ENCODE assay signal across 16 mouse cellular contexts in the genomic region with DNA sequence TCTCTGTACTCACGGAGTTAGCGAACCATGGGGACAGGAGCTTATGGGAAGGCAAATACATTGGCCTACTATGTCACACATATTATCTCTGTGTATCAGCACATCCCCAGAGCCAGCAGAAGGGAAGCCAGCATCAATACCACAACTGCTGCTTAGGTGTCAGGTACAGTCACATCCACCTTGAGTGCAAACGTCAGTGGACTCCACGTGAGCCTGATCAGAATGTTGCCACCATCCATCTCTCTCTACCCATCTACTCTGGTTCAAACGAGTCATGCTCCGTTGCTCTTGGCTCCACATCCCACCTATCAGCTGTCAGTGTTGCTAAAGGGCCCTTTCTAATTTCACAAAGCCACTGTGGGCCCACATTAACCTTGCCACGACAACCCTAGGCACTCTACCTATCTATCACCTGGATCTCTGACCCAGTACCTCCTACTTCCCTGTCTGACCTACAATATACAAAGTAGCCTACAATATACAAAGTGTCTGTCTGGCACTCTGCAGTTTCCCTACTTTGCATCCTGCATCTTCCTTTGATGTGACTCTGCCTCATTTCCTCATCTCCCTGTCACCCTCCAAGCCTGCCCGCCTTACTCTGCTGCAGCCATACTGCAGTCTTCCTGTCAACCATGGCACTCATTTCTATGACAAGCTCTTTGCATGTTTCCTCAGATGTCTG.
DNase-seq lines count a peak whose midpoint lies in the region; ATAC-seq and TF ChIP-seq lines count a peak whose summit lies in the region.
"Had no signal": no experiment of that assay in that cellular context is flagged by ENCODE, and none has a peak within 500 bp of the region (broad histone marks: within the 10 kb centered on the region; RNA-seq: fewer than 3 reads in every experiment).

No protein-coding gene starts in this region.

- H3K9ac ChIP-seq in MEL (ENCODE audit: control insufficient read depth, low read depth, low read length, poor library complexity, severe bottlenecking), result no peak overlapping the region
- H3K9ac ChIP-seq in liver, postnatal 0 days (replicated peaks), result no peak overlapping the region
- H3K9ac ChIP-seq: forebrain, embryonic 12.5 days; hindbrain, embryonic 15.5 days; stomach, embryonic 15.5 days had no signal

- no peaks in the 10 kb centered on the region for H3K9me3 ChIP-seq in MEL (replicated peaks; ENCODE audit: insufficient read depth, low read length)
- peaks cover 8% of the 10 kb centered on the region for H3K9me3 ChIP-seq in liver, postnatal 0 days (ENCODE audit: low read length)
- H3K9me3 ChIP-seq: forebrain, embryonic 12.5 days; heart, embryonic 10.5 days; hindbrain, embryonic 15.5 days; limb, embryonic 10.5 days; midbrain, embryonic 10.5 days; stomach, embryonic 15.5 days had no signal

- TF ChIP-seq CTCF in layer of hippocampus, adult 2 months (conservative IDR thresholded peaks at IDR 0.05), result no peak
- TF ChIP-seq CTCF in spleen, adult 2 months (IDR thresholded peaks at IDR 0.05; ENCODE audit: extremely low read depth, insufficient read depth, insufficient read length, insufficient replicate concordance), result no peak
- TF ChIP-seq CTCF in MEL (IDR thresholded peaks at IDR 0.05 in 2 of 3, conservative IDR thresholded peaks at IDR 0.05 in 1 of 3; ENCODE audit: control insufficient read depth in 1 of 3, insufficient read depth in 1 of 3, low read depth in 2 of 3, low read length in 3 of 3, poor library complexity in 1 of 3, severe bottlenecking in 1 of 3), result no peak
- no peak for TF ChIP-seq CTCF in small intestine, adult 2 months (IDR thresholded peaks at IDR 0.05; ENCODE audit: extremely low read depth, insufficient read length, insufficient replicate concordance, low read depth, low read length)
- no peak for TF ChIP-seq CTCF in liver, postnatal 0 days (IDR thresholded peaks at IDR 0.05; ENCODE audit: low read depth)

- no peaks in the 10 kb centered on the region for H3K36me3 ChIP-seq in spleen, adult 2 months (ENCODE audit: control insufficient read depth, insufficient read depth, low read length)
- peaks cover 0 to 25% of the 10 kb centered on the region in 2 experiments; a peak in 2 of 4 replicates for H3K36me3 ChIP-seq in MEL (ENCODE audit: control insufficient read depth in 1 of 2, insufficient read depth in 2 of 2, low read length in 2 of 2)
- no peaks in the 10 kb centered on the region for H3K36me3 ChIP-seq in small intestine, adult 2 months (ENCODE audit: control insufficient read depth, insufficient read depth, low read length)
- no peaks in the 10 kb centered on the region for H3K36me3 ChIP-seq in liver, postnatal 0 days (replicated peaks; ENCODE audit: insufficient read depth, low read length)
- H3K36me3 ChIP-seq: forebrain, embryonic 12.5 days; heart, embryonic 10.5 days; hindbrain, embryonic 15.5 days; limb, embryonic 10.5 days; midbrain, embryonic 10.5 days; stomach, embryonic 15.5 days had no signal

- peak overlapping the region; percentile 57; the same call in 1 of the 2 replicates for H3K27ac ChIP-seq in layer of hippocampus, adult 2 months
- peak overlapping the region; percentile 20; the same call in 1 of the 2 replicates for H3K27ac ChIP-seq in spleen, adult 2 months (ENCODE audit: insufficient read depth, low read length)
- no peak overlapping the region for H3K27ac ChIP-seq in MEL (ENCODE audit: control insufficient read depth, low read depth, low read length)
- H3K27ac ChIP-seq in small intestine, adult 2 months (ENCODE audit: insufficient read depth, low read depth, low read length), result peak overlapping the region; percentile 65
- H3K27ac ChIP-seq in liver, postnatal 0 days (ENCODE audit: low read depth), result no peak overlapping the region
- H3K27ac ChIP-seq: forebrain, embryonic 12.5 days; heart, embryonic 10.5 days; hindbrain, embryonic 15.5 days; limb, embryonic 10.5 days; midbrain, embryonic 10.5 days; stomach, embryonic 15.5 days had no signal

- TF ChIP-seq EP300 in MEL (IDR thresholded peaks at IDR 0.05; ENCODE audit: low read depth in 1 of 2, low read length in 2 of 2), result no peak
- no peak for TF ChIP-seq EP300 in liver, postnatal 0 days (IDR thresholded peaks at IDR 0.05; ENCODE audit: low read depth)

- DNase-seq in layer of hippocampus, adult 2 months (ENCODE audit: low spot score in 2 of 2), result no peak
- no peak for DNase-seq in layer of hippocampus, postnatal 25 days (ENCODE audit: extremely low spot score in 1 of 2, low spot score in 1 of 2)
- DNase-seq in spleen, adult 2 months (ENCODE audit: low read depth in 1 of 2, low spot score in 2 of 2), result no peak
- DNase-seq in spleen, adult 12 weeks (ENCODE audit: low spot score), result no peak
- DNase-seq in MEL (ENCODE audit: low read depth, low spot score), result no peak
- no peak for DNase-seq in liver, postnatal 0 days
- DNase-seq: gastrocnemius, postnatal 36 days had no signal

- peaks cover 6% of the 10 kb centered on the region for H3K4me1 ChIP-seq in spleen, adult 2 months (ENCODE audit: control insufficient read depth, insufficient read depth, insufficient read length)
- H3K4me1 ChIP-seq in MEL (ENCODE audit: control insufficient read depth in 1 of 2, insufficient read depth in 2 of 2, low read length in 2 of 2), result peaks cover 9 to 32% of the 10 kb centered on the region in 2 experiments
- peaks cover 17% of the 10 kb centered on the region for H3K4me1 ChIP-seq in small intestine, adult 2 months (ENCODE audit: control insufficient read depth, insufficient read depth, insufficient read length, low read length)
- H3K4me1 ChIP-seq in liver, postnatal 0 days (ENCODE audit: insufficient read depth), result 0 out of 2 replicates have a peak, but pooled peaks cover 2% of the 10 kb centered on the region
- H3K4me1 ChIP-seq: stomach, embryonic 15.5 days had no signal

- H3K27me3 ChIP-seq in spleen, adult 2 months (ENCODE audit: control insufficient read depth, insufficient read depth, low read length), result no peaks in the 10 kb centered on the region
- no peaks in the 10 kb centered on the region for H3K27me3 ChIP-seq in MEL (ENCODE audit: control insufficient read depth in 1 of 2, insufficient read depth in 2 of 2, low read length in 2 of 2)
- H3K27me3 ChIP-seq in small intestine, adult 2 months (ENCODE audit: control insufficient read depth, insufficient read depth, low read length), result no peaks in the 10 kb centered on the region
- no peaks in the 10 kb centered on the region for H3K27me3 ChIP-seq in liver, postnatal 0 days (ENCODE audit: insufficient read depth, low read length)
- H3K27me3 ChIP-seq: forebrain, embryonic 12.5 days; hindbrain, embryonic 15.5 days; stomach, embryonic 15.5 days had no signal

- no peak overlapping the region for H3K4me2 ChIP-seq in liver, postnatal 0 days (ENCODE audit: low read depth, low read length)
- H3K4me2 ChIP-seq: hindbrain, embryonic 15.5 days; liver, embryonic 11.5 days; stomach, embryonic 15.5 days had no signal

- H3K4me3 ChIP-seq in layer of hippocampus, adult 2 months, result no peak overlapping the region
- no peak overlapping the region for H3K4me3 ChIP-seq in spleen, adult 2 months (ENCODE audit: extremely low read depth, insufficient read depth, insufficient read length)
- H3K4me3 ChIP-seq in MEL (ENCODE audit: control insufficient read depth in 1 of 2, insufficient read depth in 1 of 2, low read depth in 2 of 2, low read length in 2 of 2), result no peak overlapping the region
- H3K4me3 ChIP-seq in small intestine, adult 2 months (ENCODE audit: low read depth, low read length), result no peak overlapping the region
- H3K4me3 ChIP-seq in liver, postnatal 0 days (ENCODE audit: low read depth, low read length), result no peak overlapping the region
- H3K4me3 ChIP-seq: forebrain, embryonic 12.5 days; heart, embryonic 10.5 days; hindbrain, embryonic 15.5 days; limb, embryonic 10.5 days; midbrain, embryonic 10.5 days; myocyte; stomach, embryonic 15.5 days had no signal

- WGBS in spleen, adult 2 months, result 72% methylated on average over 8 of the region's 8 CpGs
- 70% methylated on average over 8 of the region's 8 CpGs for WGBS in small intestine, adult 2 months
- 58% methylated on average over 8 of the region's 8 CpGs for WGBS in liver, postnatal 0 days (ENCODE audit: insufficient replicate concordance)

- H3K79me2 ChIP-seq in MEL (ENCODE audit: control insufficient read depth, insufficient read depth, low read length, poor library complexity), result no peaks in the 10 kb centered on the region

- no peak for TF ChIP-seq POLR2A in spleen, adult 2 months (IDR thresholded peaks at IDR 0.05; ENCODE audit: low read depth, low read length)
- no peak for TF ChIP-seq POLR2A in MEL (IDR thresholded peaks at IDR 0.05; ENCODE audit: control insufficient read depth in 1 of 2, insufficient read depth in 1 of 2, low read depth in 1 of 2, low read length in 2 of 2, poor library complexity in 1 of 2)
- no peak for TF ChIP-seq POLR2A in small intestine, adult 2 months (IDR thresholded peaks at IDR 0.05; ENCODE audit: low read depth, low read length)

- no peak for TF ChIP-seq RAD21 in MEL (IDR thresholded peaks at IDR 0.05; ENCODE audit: low read depth, low read length)

- no peak for ATAC-seq in liver, postnatal 0 days

TF ChIP-seq in MEL, 35 proteins besides CTCF, POLR2A, EP300 and RAD21:
- TF ChIP-seq GATA1 (IDR thresholded peaks at IDR 0.05; ENCODE audit: low read depth, low read length) (peak; percentile 54), ETS1 (IDR thresholded peaks at IDR 0.05; ENCODE audit: low read depth, low read length) (0 out of 2 replicates have a peak, but pooled peaks have one; percentile 28), E2F4 (IDR thresholded peaks at IDR 0.05; ENCODE audit: borderline replicate concordance, low read depth, low read length) (no peak)

Comparison
In these comparisons a context has a peak if more than half of its experiments do, and no peak if none do; other contexts are left out.
1. H3K27ac ChIP-seq: peak in layer of hippocampus, adult 2 months (single experiment), spleen, adult 2 months (single experiment) and small intestine, adult 2 months (single experiment); none in MEL (single experiment) and liver, postnatal 0 days (single experiment).